Mouse (Mus musculus) small intestine, adult 2 months (tissue): Measurements from ENCODE around the gene Bcl2l14. TPM values are rescaled to one million over a fixed set of nuclear protein-coding genes. Genes with fewer than 3 reads are reported as not detected.

Experiments used
- H3K27ac ChIP-seq: fragments of 200-500 bp; 2 replicates; pipeline ENCODE4 v1.5.1; 2012; ENCODE audit warnings: low read depth, low read length, control low read depth, inconsistent platforms; ENCODE audit not compliant: insufficient read depth
- H3K27me3 ChIP-seq: fragments of 200-500 bp; 2 replicates; pipeline ENCODE4 v1.6.1; 2012; ENCODE audit warnings: mild to moderate bottlenecking, moderate library complexity, low read length, inconsistent platforms; ENCODE audit not compliant: control insufficient read depth, insufficient read depth
- H3K36me3 ChIP-seq: fragments of 200-500 bp; 2 replicates; pipeline ENCODE4 v1.6.1; 2012; ENCODE audit warnings: mild to moderate bottlenecking, low read length, control low read depth, inconsistent platforms; ENCODE audit not compliant: control insufficient read depth, insufficient read depth
- H3K4me1 ChIP-seq: fragments of 200-500 bp; 2 replicates; pipeline ENCODE4 v1.6.1; 2012; ENCODE audit warnings: low read length, inconsistent platforms, mixed read lengths; ENCODE audit not compliant: control insufficient read depth, insufficient read depth, insufficient read length
- H3K4me3 ChIP-seq: fragments of 200-500 bp; 2 replicates; pipeline ENCODE4 v1.5.1; 2012; ENCODE audit warnings: low read depth, mild to moderate bottlenecking, control low read depth, inconsistent platforms, low read length, moderate library complexity
- CTCF ChIP-seq: fragments of 200-500 bp; IDR thresholded peaks from 2 replicates; pipeline ENCODE4 v1.5.1; 2012; ENCODE audit warnings: low read depth, mild to moderate bottlenecking, control low read depth, inconsistent platforms, low read length, moderate library complexity, mixed read lengths; ENCODE audit not compliant: insufficient replicate concordance, insufficient read length; ENCODE audit errors: extremely low read depth
- POLR2A ChIP-seq: fragments of 200-500 bp; IDR thresholded peaks from 2 replicates; pipeline ENCODE4 v1.6.1; 2012; ENCODE audit warnings: low read depth, mild to moderate bottlenecking, control low read depth, inconsistent platforms, low read length, moderate library complexity
- WGBS: fragments of 180-500 bp; shearing (Covaris S2); methylation state at CpG from one replicate; pipeline ENCODE4 v1.1.7; 2018; 5-methylcytosine and 5-hydroxymethylcytosine counted together
- polyA plus RNA-seq: library from polyadenylated mRNA; depleted of rRNA; stranded (reverse); fragments of >200 nt; gene quantifications from 2 replicates; pipeline ENCODE4 v1.2.3, GENCODE M21; 2012; rRNA removed

Bcl2l14 gene
- polyA plus RNA-seq, 1 experiment: 7.9 TPM

DNA sequence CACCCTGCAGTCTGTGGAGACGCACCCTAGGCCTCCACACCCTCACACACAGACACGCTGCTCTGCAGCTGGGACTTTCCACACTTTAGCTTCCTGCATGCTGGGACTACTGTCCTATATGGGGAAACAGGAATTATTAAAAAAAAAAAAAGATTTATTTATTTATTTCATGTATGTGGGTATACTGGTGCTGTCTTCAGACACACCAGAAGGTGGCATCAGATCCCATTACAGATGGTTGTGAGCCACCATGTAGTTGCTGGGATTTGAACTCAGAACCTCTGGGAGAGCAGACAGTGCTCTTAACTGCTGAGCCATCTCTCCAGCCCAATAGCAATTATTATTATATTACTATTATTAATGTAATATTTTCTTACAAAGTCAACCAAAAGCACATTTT lies 73.2 kb downstream of the Bcl2l14 start:
- 62% methylated on average over 2 of the region's 2 CpGs for WGBS
- TF ChIP-seq CTCF: no peak
- TF ChIP-seq POLR2A: no peak
- Histone ChIP-seq H3K4me3 (no peak overlapping the region), H3K36me3 (peaks cover 16% of the 10 kb centered on the region), H3K27me3 (no peaks in the 10 kb centered on the region), H3K27ac (no peak overlapping the region), H3K4me1 (peaks cover 9% of the 10 kb centered on the region; the same call in 1 of the 2 replicates)

DNA sequence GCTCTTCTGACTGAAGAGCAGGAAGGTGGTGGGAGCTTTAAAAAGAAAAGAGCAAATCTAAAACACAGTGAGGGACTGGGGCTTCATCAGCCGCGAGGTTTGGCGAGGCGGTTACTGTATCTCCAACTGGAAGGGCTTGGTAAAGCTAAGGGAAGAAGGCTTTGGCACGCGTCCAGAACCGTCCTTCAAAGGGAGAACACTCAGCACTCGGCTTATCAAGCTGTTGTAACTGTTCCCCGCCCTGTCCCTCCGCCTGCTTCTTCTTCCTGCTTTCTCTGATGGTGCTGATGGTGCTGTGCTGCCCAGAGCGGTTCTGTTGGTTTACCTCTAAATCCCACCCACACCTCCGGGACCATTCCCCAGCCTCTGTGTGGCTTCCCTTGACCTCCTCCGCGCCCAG lies 74.7 kb downstream of the Bcl2l14 start:
- H3K27me3 ChIP-seq: no peaks in the 10 kb centered on the region
- H3K36me3 ChIP-seq: peaks cover 13% of the 10 kb centered on the region
- peaks cover 9% of the 10 kb centered on the region; the same call in 1 of the 2 replicates for H3K4me1 ChIP-seq
- H3K4me3 ChIP-seq: peak overlapping the region; percentile 53
- WGBS: 24% methylated on average over 14 of the region's 14 CpGs
- TF ChIP-seq CTCF (no peak), POLR2A (no peak)
- H3K27ac ChIP-seq: peak overlapping the region; percentile 84

DNA sequence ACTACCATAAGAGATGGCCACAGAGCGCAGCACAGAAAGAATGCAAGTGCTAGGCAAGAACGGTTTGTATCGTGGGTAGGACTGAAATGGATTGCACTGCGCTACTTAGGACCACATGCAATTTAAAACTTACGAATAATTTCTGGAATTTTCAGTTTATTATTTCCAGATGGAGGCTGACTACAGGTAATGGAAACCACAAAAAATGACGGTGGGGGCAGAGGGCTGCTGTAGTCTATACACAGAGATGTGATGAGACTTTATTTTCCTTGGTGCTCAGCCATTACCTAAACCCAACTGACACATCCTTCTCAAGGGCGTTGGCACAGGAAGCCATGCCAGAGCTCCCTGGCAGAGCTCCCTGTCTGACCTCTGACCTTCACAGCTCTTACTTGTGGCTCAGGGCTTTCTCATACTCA lies 77.0 kb downstream of the Bcl2l14 start:
- Histone ChIP-seq H3K27ac (no peak overlapping the region), H3K36me3 (peaks cover 18% of the 10 kb centered on the region), H3K4me1 (peaks cover 8% of the 10 kb centered on the region; the same call in 1 of the 2 replicates), H3K4me3 (no peak overlapping the region), H3K27me3 (no peaks in the 10 kb centered on the region)
- 82% methylated on average over 7 of the region's 7 CpGs for WGBS
- TF ChIP-seq CTCF: no peak

- TF ChIP-seq POLR2A (no peak), CTCF (no peak)
- WGBS: 90% methylated on average over 10 of the region's 10 CpGs
- H3K27me3 ChIP-seq: no peaks in the 10 kb centered on the region
- peaks cover 33% of the 10 kb centered on the region for H3K36me3 ChIP-seq
- H3K4me3 ChIP-seq: no peak overlapping the region
- no peak overlapping the region for H3K27ac ChIP-seq
- no peaks in the 10 kb centered on the region for H3K4me1 ChIP-seq
These were observed 83.4 kb downstream of the Bcl2l14 start for GRCm38 (mm10) chr6:134479481-134479880.

DNA sequence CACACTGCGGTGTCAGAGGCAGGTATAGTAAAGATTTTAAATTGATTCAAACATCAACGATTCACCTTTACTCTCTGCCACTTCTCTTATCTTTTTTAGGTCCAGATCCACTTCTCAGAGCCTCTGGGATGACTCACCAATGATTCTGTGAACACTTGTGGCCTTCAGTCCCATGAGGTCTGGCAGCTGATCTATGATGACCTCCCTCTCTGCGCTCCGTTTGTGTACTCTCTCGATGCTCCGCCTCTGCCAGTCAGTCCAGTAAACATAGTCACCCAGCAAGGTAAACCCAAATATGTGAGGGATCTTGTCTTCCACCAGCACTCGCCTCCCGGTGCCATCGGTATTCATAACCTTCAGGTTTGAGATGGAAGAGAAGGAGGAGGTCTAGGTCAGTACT lies 90.2 kb downstream of the Bcl2l14 start:
- Histone ChIP-seq H3K4me3 (no peak overlapping the region), H3K36me3 (peaks cover 18% of the 10 kb centered on the region), H3K27me3 (no peaks in the 10 kb centered on the region), H3K27ac (no peak overlapping the region), H3K4me1 (no peaks in the 10 kb centered on the region)
- WGBS: 75% methylated on average over 9 of the region's 9 CpGs
- TF ChIP-seq POLR2A (no peak), CTCF (no peak)

Other genes starting within 250 kb of the Bcl2l14 start
- gene Lrp6, start 170.6 kb downstream of the Bcl2l14 start, polyA plus RNA-seq: 8.5 and 22.9 TPM in 2 replicates
- gene Mansc1, start 236.2 kb downstream of the Bcl2l14 start, polyA plus RNA-seq: 6.9 and 7.7 TPM in 2 replicates
- gene Borcs5, start 243.2 kb downstream of the Bcl2l14 start, polyA plus RNA-seq: 7.8 and 12.5 TPM in 2 replicates